Mouse (Mus musculus): ENCODE results near the gene H2-Eb1. TPM values are rescaled to one million over a fixed set of nuclear protein-coding genes. Genes with fewer than 3 reads are reported as not detected.
"Not testable (repeated sequence)": the region's sequence is repeated elsewhere in the genome, so short reads cannot be mapped to it uniquely, and the experiment has no call there.

H2-Eb1 gene
- polyA plus RNA-seq, 1 experiment from 2014 or later, result 1.4 TPM

DNA sequence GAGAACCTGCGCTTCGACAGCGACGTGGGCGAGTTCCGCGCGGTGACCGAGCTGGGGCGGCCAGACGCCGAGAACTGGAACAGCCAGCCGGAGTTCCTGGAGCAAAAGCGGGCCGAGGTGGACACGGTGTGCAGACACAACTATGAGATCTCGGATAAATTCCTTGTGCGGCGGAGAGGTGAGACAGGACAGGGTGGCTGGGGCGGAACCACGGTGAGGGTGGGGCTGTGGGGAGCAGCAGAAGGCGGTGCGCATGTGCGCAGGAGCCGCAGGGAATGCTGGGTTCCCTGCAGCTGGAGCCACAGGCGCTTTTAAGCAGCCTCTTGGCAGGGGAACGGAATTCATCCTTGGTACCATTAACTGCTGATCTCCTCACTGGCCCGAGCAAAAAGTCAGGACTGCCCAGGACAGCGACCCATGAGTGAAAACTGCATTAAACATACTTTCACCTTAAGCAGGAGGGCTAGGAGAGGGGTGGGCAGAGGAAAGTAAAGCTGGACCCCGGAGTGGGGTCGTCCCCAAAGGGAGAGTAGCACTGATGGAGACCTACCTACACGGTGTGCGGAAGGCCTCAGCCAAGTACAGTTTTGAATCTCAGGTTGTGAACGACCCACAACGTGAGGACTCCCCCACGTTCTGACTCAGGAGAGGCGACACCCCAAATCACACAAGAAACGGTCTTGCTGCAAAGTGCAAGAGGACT is 4.2 kb downstream of the H2-Eb1 start:
- Histone ChIP-seq H3K4me1 (peaks cover 11% of the 10 kb centered on the region), H3K4me3 (peak overlapping the region; percentile 71), H3K36me3 (no peaks in the 10 kb centered on the region), H3K27ac (peak overlapping the region; percentile 86), H3K27me3 (ENCODE audit: insufficient read depth, poor library complexity, severe bottlenecking) (peaks cover 5% of the 10 kb centered on the region; the same call in 1 of the 2 replicates), H3K9me3 (no peaks in the 10 kb centered on the region)
- DNase-seq (ENCODE audit: low spot score), result peak; percentile 84
- 21% methylated on average over 38 of the region's 38 CpGs for WGBS

DNA sequence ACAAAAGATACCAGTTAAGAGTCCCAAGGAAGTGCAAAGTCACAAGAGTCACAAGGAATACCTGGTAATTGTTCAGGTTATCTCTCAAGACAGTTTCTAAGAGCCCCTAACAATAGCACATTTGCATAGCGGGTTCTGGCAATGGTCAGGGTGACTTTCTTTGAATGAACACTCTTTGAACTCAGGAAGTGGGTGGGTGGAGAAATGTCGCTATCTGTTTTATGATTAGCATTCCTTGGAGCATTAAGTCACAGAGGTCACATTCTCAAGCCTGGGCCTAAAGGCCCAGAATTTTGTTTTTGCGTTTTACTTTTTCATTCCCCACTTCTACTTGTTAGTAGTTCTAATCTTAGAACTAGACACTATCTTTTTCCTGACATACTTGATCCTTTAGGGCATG is 4.9 kb downstream of the H2-Eb1 start:
- WGBS, result 76% methylated on average over 3 of the region's 3 CpGs
- not testable (repeated sequence) for DNase-seq (ENCODE audit: low spot score); H3K4me3 ChIP-seq; H3K27ac ChIP-seq; H3K36me3 ChIP-seq; H3K27me3 ChIP-seq (ENCODE audit: insufficient read depth, poor library complexity, severe bottlenecking); H3K9me3 ChIP-seq
- H3K4me1 ChIP-seq, result peaks cover 11% of the 10 kb centered on the region

DNA sequence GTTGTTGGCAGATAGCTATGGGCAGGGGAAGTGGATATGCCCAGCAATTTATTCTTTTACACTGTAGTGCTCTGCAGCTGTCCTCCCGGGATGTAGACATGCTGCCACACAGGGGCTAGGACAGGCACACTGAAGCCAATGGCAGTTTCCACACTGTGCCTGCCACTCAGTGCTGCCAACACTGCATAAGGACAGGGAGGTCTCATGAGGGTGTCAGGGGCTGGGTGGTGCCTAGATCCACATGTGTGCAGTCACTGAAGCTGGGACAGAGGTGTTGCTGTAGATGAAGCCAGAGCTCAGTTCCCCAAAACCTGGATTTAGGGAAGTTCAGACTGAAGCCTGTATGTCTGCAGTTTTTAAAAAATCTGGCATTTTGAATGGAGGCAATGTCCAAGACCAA is 6.5 kb downstream of the H2-Eb1 start:
- Histone ChIP-seq H3K36me3 (no peaks in the 10 kb centered on the region), H3K9me3 (no peaks in the 10 kb centered on the region), H3K4me3 (no peak overlapping the region), H3K27me3 (ENCODE audit: insufficient read depth, poor library complexity, severe bottlenecking) (peaks cover 5% of the 10 kb centered on the region; the same call in 1 of the 2 replicates), H3K27ac (no peak overlapping the region), H3K4me1 (peaks cover 11% of the 10 kb centered on the region)
- 90% methylated on average over 1 of the region's 1 CpGs for WGBS
- DNase-seq (ENCODE audit: low spot score), result no peak

DNA sequence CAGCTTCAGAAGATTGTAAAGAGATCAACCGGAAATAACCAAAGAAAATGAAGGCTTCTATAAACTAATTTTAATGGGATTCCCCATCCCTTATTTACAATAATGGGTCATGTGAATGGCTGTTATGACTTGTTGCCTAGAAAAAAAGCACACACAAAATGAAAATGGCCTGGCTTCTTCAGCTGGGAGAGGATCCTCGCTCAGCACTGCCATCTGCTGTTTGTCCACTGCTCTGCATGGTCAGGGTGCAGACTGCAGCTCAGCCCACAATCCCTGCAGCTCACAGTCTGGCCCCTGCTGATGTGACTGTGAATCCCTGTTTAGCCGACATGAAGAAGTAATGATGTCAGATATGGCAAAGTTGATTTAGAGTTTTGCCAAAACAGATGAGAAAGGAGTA is 7.7 kb downstream of the H2-Eb1 start:
- Histone ChIP-seq H3K36me3 (no peaks in the 10 kb centered on the region), H3K27me3 (ENCODE audit: insufficient read depth, poor library complexity, severe bottlenecking) (peaks cover under 1% of the 10 kb centered on the region; the same call in 1 of the 2 replicates), H3K27ac (no peak overlapping the region), H3K4me3 (no peak overlapping the region), H3K4me1 (peaks cover 11% of the 10 kb centered on the region), H3K9me3 (no peaks in the 10 kb centered on the region)
- 34% methylated on average over 3 of the region's 3 CpGs for WGBS
- DNase-seq (ENCODE audit: low spot score), result peak; percentile 82

DNA sequence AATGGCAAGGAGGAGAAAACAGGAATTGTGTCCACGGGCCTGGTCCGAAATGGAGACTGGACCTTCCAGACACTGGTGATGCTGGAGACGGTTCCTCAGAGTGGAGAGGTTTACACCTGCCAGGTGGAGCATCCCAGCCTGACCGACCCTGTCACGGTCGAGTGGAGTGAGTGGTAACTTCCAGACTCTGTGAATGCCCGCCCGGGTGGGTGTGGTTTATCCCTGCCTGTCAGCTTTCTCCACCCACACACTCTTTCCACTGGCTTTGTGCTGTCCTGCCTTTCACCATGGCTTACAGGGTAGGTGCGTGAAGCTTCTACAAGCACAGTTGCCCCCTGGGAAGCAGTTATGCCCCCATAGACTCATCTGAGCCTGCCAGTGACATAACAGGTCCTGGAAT is 8.6 kb downstream of the H2-Eb1 start:
- DNase-seq (ENCODE audit: low spot score), result no peak
- Histone ChIP-seq H3K4me1 (peaks cover 8% of the 10 kb centered on the region), H3K27ac (no peak overlapping the region), H3K9me3 (no peaks in the 10 kb centered on the region), H3K36me3 (no peaks in the 10 kb centered on the region), H3K27me3 (ENCODE audit: insufficient read depth, poor library complexity, severe bottlenecking) (no peaks in the 10 kb centered on the region), H3K4me3 (no peak overlapping the region)
- 67% methylated on average over 9 of the region's 9 CpGs for WGBS

DNA sequence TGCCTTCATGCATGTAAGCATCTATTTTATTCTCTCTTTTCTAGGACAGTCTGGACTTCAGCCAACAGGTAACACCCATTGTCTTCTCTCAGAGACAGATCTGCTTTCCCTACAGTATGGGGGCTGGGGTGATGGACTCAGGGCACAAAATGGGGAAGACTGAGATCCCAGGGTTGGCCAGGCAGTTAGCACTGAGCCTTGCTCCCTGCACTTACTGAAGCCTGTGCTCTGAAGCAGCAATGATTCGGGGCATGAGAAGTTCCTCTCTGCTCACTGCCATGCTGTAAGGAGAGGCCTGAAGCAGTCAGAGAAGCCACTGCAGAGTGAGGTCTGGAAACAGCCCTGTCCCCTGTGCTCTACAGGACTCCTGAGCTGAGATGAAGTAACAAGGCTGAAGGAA is 9.8 kb downstream of the H2-Eb1 start:
- 74% methylated on average over 1 of the region's 1 CpGs for WGBS
- no peaks in the 10 kb centered on the region for H3K9me3 ChIP-seq

DNA sequence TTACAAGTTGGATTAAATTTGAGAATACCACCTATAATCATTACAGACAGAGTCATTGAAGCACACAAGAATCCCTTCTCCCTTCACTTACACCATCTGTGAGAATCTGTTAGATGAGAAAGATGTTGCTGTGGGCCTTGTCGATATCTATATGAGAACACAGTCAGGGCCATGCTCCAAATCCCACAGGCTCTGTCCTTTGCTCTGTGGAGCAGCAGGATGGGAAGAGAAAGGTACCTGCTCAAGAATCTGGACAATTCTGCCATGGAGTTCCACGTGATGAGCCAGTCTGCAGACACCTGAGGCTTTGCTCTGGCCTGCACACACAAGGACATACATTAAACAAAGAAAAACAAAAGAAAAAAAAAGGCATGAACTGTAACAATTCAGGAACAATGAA is 11.0 kb downstream of the H2-Eb1 start:
- H3K9me3 ChIP-seq, result no peaks in the 10 kb centered on the region
- no peaks in the 10 kb centered on the region for H3K27me3 ChIP-seq (ENCODE audit: insufficient read depth, poor library complexity, severe bottlenecking)
- peak; percentile 27 for DNase-seq (ENCODE audit: low spot score)
- no peaks in the 10 kb centered on the region for H3K4me1 ChIP-seq
- H3K36me3 ChIP-seq, result no peaks in the 10 kb centered on the region
- H3K4me3 ChIP-seq, result no peak overlapping the region
- 72% methylated on average over 2 of the region's 2 CpGs for WGBS
- no peak overlapping the region for H3K27ac ChIP-seq

More for the DNA sequence above, 9.8 kb downstream of the H2-Eb1 start:
- Histone ChIP-seq H3K4me3 (no peak overlapping the region), H3K36me3 (no peaks in the 10 kb centered on the region), H3K4me1 (no peaks in the 10 kb centered on the region), H3K27me3 (ENCODE audit: insufficient read depth, poor library complexity, severe bottlenecking) (no peaks in the 10 kb centered on the region), H3K27ac (no peak overlapping the region)
- DNase-seq (ENCODE audit: low spot score), result no peak

DNA sequence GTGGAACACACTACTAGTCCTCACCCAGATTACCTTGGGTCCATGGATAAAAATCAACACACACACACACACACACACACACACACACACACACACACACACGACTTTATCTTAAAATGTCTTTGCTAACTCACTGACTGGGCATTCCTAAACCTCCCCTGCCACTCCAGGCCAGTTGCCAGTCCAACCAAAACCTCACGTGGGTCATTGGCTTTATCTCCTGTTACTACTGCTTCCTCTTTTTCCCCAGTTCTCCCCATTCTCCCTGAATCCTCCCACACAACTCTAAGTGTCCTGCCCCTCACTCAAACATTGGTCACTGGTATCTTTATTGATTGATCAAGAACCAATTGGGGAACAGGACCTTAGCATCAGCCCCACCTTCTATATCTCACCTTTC is 11.6 kb downstream of the H2-Eb1 start:
- DNase-seq (ENCODE audit: low spot score), result peak; percentile 55
- H3K4me3 ChIP-seq, result no peak overlapping the region
- H3K27ac ChIP-seq, result no peak overlapping the region
- no peaks in the 10 kb centered on the region for H3K36me3 ChIP-seq
- H3K4me1 ChIP-seq, result no peaks in the 10 kb centered on the region
- WGBS, result 28% methylated on average over 2 of the region's 2 CpGs
- H3K27me3 ChIP-seq (ENCODE audit: insufficient read depth, poor library complexity, severe bottlenecking), result no peaks in the 10 kb centered on the region
- no peaks in the 10 kb centered on the region for H3K9me3 ChIP-seq

DNA sequence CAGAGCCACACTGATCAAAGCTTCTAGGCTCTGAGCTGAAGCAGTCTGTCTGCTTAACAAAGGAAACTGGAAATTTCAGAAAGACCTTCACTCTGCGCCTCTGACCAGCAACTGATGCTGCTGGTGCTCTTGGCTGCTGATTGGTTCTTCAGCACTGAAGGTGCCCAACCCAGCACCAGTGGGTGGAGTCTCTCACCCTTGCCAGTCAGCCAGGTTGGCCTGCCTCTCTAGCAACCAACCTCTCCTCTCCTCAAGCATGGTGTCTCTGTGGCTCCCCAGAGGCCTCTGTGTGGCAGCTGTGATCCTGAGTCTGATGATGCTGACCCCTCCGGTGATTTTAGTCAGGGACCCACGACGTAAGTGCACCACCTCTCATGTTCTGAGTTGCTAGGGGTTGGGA is 19.8 kb downstream of the H2-Eb1 start, which contains the start of gene H2-Eb2:
Gene H2-Eb2 (plus strand): TSS at position 230 of the 400 bp plus-strand sequence.
- Histone ChIP-seq H3K27me3 (ENCODE audit: insufficient read depth, poor library complexity, severe bottlenecking) (no peaks in the 10 kb centered on the region), H3K27ac (no peak within 1 kb of the TSS), H3K9me3 (no peaks in the 10 kb centered on the region), H3K36me3 (no peaks in the 10 kb centered on the region), H3K4me3 (no peak within 1 kb of the TSS), H3K4me1 (0 out of 2 replicates have a peak, but pooled peaks cover 4% of the 10 kb centered on the region)
- 53% methylated on average over 4 of the region's 4 CpGs for WGBS
- DNase-seq (ENCODE audit: low spot score), result no peak

DNA sequence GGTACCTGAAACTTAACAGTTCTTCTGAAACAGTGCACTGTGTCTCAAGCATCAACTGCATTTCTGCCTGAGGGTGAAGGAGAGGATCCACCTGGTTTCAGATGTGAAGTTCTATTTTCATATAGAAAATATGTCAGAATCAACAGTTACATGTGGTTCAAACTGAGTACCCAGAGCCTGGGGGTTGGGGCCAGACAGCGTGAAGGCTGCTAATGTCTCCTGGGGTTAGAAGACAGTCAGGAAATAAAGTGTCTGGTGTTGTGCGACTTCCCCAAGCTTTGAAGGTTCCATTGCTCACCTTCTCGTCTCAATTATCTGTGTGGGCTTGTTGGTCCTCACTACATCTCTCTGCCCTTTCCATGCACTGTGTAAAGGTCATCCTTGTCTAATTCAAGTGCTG is 20.7 kb downstream of the H2-Eb1 start:
- H3K27me3 ChIP-seq (ENCODE audit: insufficient read depth, poor library complexity, severe bottlenecking), result no peaks in the 10 kb centered on the region
- H3K4me1 ChIP-seq, result 0 out of 2 replicates have a peak, but pooled peaks cover 4% of the 10 kb centered on the region
- no peaks in the 10 kb centered on the region for H3K36me3 ChIP-seq
- DNase-seq (ENCODE audit: low spot score), result peak; percentile 2
- H3K9me3 ChIP-seq, result no peaks in the 10 kb centered on the region
- no peak overlapping the region for H3K27ac ChIP-seq
- H3K4me3 ChIP-seq, result no peak overlapping the region
- WGBS, result 76% methylated on average over 3 of the region's 3 CpGs

DNA sequence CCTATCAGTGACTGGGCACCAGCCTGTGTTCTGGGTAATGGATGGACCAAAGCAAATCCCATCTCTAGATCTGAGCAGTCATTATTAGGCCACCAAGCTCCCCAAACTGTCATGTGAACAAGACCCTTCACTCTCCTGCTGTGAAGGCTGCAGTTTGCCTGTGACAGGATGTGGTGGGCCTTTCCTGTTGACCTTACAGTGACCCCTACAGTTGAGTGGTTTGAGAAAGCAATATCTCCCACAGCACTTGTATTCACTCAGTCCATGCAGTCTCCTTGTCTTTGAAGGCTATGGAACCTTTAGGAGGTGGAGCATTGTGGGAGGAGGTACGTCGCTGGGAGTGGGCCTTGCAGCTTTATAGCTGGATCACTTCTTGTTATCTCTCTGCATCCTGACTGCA is 24.1 kb downstream of the H2-Eb1 start:
- Histone ChIP-seq H3K27me3 (ENCODE audit: insufficient read depth, poor library complexity, severe bottlenecking) (no peaks in the 10 kb centered on the region), H3K9me3 (no peaks in the 10 kb centered on the region), H3K27ac (no peak overlapping the region), H3K4me1 (0 out of 2 replicates have a peak, but pooled peaks cover 4% of the 10 kb centered on the region), H3K4me3 (no peak overlapping the region), H3K36me3 (no peaks in the 10 kb centered on the region)
- no peak for DNase-seq (ENCODE audit: low spot score)
- WGBS, result 57% methylated on average over 2 of the region's 2 CpGs

DNA sequence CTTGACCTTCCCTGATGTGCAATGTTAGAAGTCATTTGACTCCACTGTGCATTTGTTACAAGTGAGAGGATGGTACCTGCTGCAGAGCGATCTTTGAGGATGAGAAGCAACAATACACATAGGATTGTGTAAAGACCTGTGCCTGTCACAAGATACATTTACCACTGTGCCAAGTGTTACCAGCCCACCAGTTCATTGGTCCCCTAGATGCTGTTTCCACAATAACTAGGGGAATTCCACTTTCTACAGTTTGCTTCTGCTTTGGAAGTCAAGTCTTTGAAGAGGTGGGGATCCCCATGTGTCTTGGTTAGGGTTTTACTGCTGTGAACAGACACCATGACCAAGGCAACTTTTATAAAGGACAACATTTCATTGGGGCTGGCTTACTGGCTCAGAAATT is 25.5 kb downstream of the H2-Eb1 start:
- Histone ChIP-seq H3K9me3 (no peaks in the 10 kb centered on the region), H3K36me3 (no peaks in the 10 kb centered on the region), H3K4me3 (no peak overlapping the region), H3K27ac (no peak overlapping the region), H3K4me1 (0 out of 2 replicates have a peak, but pooled peaks cover 4% of the 10 kb centered on the region), H3K27me3 (ENCODE audit: insufficient read depth, poor library complexity, severe bottlenecking) (no peaks in the 10 kb centered on the region)
- no peak for DNase-seq (ENCODE audit: low spot score)
- 85% methylated on average over 1 of the region's 1 CpGs for whole genome bisulfite sequencing

DNA sequence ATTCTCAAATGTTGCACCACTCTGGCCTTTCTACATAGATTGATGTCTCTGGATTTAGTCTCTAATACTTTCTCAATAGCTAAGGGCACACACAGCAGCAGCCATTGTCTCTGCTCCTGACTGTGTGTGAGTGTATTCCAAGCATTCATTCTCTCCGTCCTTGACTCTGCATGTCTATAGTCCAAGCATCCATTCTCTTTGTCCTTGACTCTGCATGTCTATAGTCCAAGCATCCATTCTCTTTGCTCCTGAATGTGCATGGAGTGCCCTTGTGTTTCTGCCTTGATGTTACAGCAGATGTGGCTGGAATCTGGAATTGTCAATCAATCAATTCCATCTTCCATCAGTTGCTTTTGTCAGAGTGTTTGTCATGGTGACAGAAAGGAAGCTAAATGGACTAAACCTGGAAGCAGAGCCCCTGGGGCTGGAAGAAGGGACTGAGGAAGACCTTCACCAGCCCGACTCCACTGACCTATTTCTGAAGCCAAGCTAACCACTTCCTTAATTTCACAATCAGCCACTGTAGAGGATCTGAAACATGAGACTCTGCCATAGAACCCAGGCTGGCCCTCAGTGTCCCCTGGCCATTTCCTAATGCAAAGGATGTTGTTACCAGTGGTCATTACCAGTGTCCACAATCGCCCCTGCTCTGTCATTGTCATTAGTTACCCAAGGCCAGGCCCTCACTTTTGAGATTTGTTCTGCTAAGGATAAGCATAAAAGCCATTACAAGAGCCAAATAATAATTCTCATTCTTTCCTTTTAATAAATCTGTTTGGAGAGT is 35.1 kb downstream of the H2-Eb1 start:
- DNase-seq (ENCODE audit: low spot score), result no peak
- WGBS, result 54% methylated on average over 3 of the region's 3 CpGs
- no peaks in the 10 kb centered on the region for H3K9me3 ChIP-seq
- no peaks in the 10 kb centered on the region for H3K36me3 ChIP-seq
- no peaks in the 10 kb centered on the region for H3K4me1 ChIP-seq
- no peak overlapping the region for H3K4me3 ChIP-seq
- H3K27ac ChIP-seq, result no peak overlapping the region
- H3K27me3 ChIP-seq (ENCODE audit: insufficient read depth, poor library complexity, severe bottlenecking), result 0 out of 2 replicates have a peak, but pooled peaks cover 5% of the 10 kb centered on the region

Measured in heart, embryonic 10.5 days (tissue).